ENCODE assay signal across 14 mouse cellular contexts in genomic region chr1:164988191-164988590, GRCm38 (mm10). TPM values are rescaled to one million over a fixed set of nuclear protein-coding genes. Genes with fewer than 3 reads are reported as not detected.
DNase-seq lines count a peak whose midpoint lies in the region; ATAC-seq and TF ChIP-seq lines count a peak whose summit lies in the region.
"Had no signal": no experiment of that assay in that cellular context is flagged by ENCODE, and none has a peak within 500 bp of the region (broad histone marks: within the 10 kb centered on the region; RNA-seq: fewer than 3 reads in every experiment).

No protein-coding gene starts in this region.

- H3K4me1 ChIP-seq in forebrain, embryonic 15.5 days = peaks cover 11% of the 10 kb centered on the region
- peaks cover 5% of the 10 kb centered on the region for H3K4me1 ChIP-seq in midbrain, embryonic 13.5 days (replicated peaks)
- H3K4me1 ChIP-seq: embryonic facial prominence, embryonic 15.5 days had no signal

- WGBS in forebrain, embryonic 15.5 days = 19% methylated on average over 3 of the region's 3 CpGs
- WGBS in midbrain, embryonic 13.5 days = 28% methylated on average over 3 of the region's 3 CpGs

- no peak overlapping the region for H3K4me2 ChIP-seq in forebrain, embryonic 15.5 days (replicated peaks)
- no peak overlapping the region for H3K4me2 ChIP-seq in midbrain, embryonic 13.5 days (replicated peaks)
- H3K4me2 ChIP-seq: embryonic facial prominence, embryonic 15.5 days; heart, embryonic 15.5 days had no signal

- intact Hi-C loops in heart, postnatal 25 days (cut with DNase I) = no loop called here

- no peak overlapping the region for H3K4me3 ChIP-seq in forebrain, embryonic 15.5 days
- H3K4me3 ChIP-seq in layer of hippocampus, adult 2 months = no peak overlapping the region
- H3K4me3 ChIP-seq in midbrain, embryonic 13.5 days (replicated peaks) = no peak overlapping the region
- H3K4me3 ChIP-seq: embryonic facial prominence, embryonic 15.5 days; heart, embryonic 15.5 days had no signal

- no peaks in the 10 kb centered on the region for H3K9me3 ChIP-seq in forebrain, embryonic 15.5 days
- H3K9me3 ChIP-seq in midbrain, embryonic 13.5 days = peaks cover 9% of the 10 kb centered on the region; the same call in 1 of the 2 replicates
- H3K9me3 ChIP-seq: embryonic facial prominence, embryonic 15.5 days had no signal

- H3K9ac ChIP-seq in forebrain, embryonic 15.5 days (replicated peaks) = no peak overlapping the region
- no peak overlapping the region for H3K9ac ChIP-seq in midbrain, embryonic 13.5 days (replicated peaks)
- H3K9ac ChIP-seq: embryonic facial prominence, embryonic 15.5 days; heart, embryonic 15.5 days had no signal

- no peak for TF ChIP-seq CTCF in brain, embryonic 14.5 days (IDR thresholded peaks at IDR 0.05; ENCODE audit: borderline replicate concordance, extremely low read depth, insufficient read depth, insufficient read length)
- no peak for TF ChIP-seq CTCF in layer of hippocampus, adult 2 months (conservative IDR thresholded peaks at IDR 0.05)

- no peaks in the 10 kb centered on the region for H3K36me3 ChIP-seq in forebrain, embryonic 15.5 days
- no peaks in the 10 kb centered on the region for H3K36me3 ChIP-seq in midbrain, embryonic 13.5 days
- H3K36me3 ChIP-seq: embryonic facial prominence, embryonic 15.5 days; heart, embryonic 15.5 days had no signal

- H3K27ac ChIP-seq in forebrain, embryonic 15.5 days (replicated peaks) = 0 out of 2 replicates have a peak overlapping the region, but pooled peaks have one; percentile 17
- H3K27ac ChIP-seq in layer of hippocampus, adult 2 months = peak overlapping the region; percentile 89
- H3K27ac ChIP-seq in midbrain, embryonic 13.5 days = no peak overlapping the region
- H3K27ac ChIP-seq: embryonic facial prominence, embryonic 15.5 days; heart, embryonic 15.5 days had no signal

- ATAC-seq in forebrain, embryonic 15.5 days (replicated peaks) = peak; percentile 89
- peak; percentile 79 for ATAC-seq in midbrain, embryonic 13.5 days

- DNase-seq in brain, embryonic 14.5 days (ENCODE audit: low read depth) = peak; percentile 78
- peak; percentile 52 to 55 for DNase-seq in layer of hippocampus, adult 2 months (ENCODE audit: low spot score in 2 of 2)
- no peak for DNase-seq in heart, postnatal 25 days (ENCODE audit: low spot score)
- no peak for DNase-seq in thymus, postnatal 25 days
- DNase-seq in cerebellum, adult 11 months = no peak
- DNase-seq: cerebellum, postnatal 25 days; gastrocnemius, postnatal 10 days; kidney, adult 9 months had no signal

- no peaks in the 10 kb centered on the region for H3K27me3 ChIP-seq in forebrain, embryonic 15.5 days
- H3K27me3 ChIP-seq in midbrain, embryonic 13.5 days = no peaks in the 10 kb centered on the region
- H3K27me3 ChIP-seq: embryonic facial prominence, embryonic 15.5 days; heart, embryonic 15.5 days had no signal

- TF ChIP-seq POLR2A in brain, embryonic 14.5 days (IDR thresholded peaks at IDR 0.05; ENCODE audit: borderline replicate concordance, extremely low read depth, insufficient read depth, insufficient read length, poor library complexity, severe bottlenecking) = no peak

RNA-seq across cellular contexts. Expression of gene Xcl1, which starts 52.9 kb away (rescaled TPM):
- polyA plus RNA-seq in brain, embryonic 14.5 days (2012; rRNA removed) = not detected in 2 replicates
- not detected in 2 replicates for polyA plus RNA-seq in forebrain, embryonic 15.5 days (2015; fragmentation: Nextera tagmentation; extraction: Ambion mirVana)
- not detected for total RNA-seq in layer of hippocampus, adult 2 months (2021)
- polyA plus RNA-seq in midbrain, embryonic 13.5 days (2015; fragmentation: Nextera tagmentation; extraction: Ambion mirVana) = not detected in 2 replicates
- total RNA-seq in heart, postnatal 25 days (2021) = not detected
- total RNA-seq: gastrocnemius, postnatal 10 days; left cerebral cortex, postnatal 10 days had no signal
- polyA plus RNA-seq: embryonic facial prominence, embryonic 15.5 days; liver, embryonic 16.5 days had no signal

Comparison
In these comparisons a context has a peak if more than half of its experiments do, and no peak if none do; other contexts are left out.
1. DNase-seq: peak in brain, embryonic 14.5 days (single experiment) and layer of hippocampus, adult 2 months (2 of 2); none in heart, postnatal 25 days (single experiment), thymus, postnatal 25 days (single experiment) and cerebellum, adult 11 months (single experiment).